Mouse (Mus musculus) monocyte, adult 2 months (primary cell): ENCODE results near the gene Tenm1.

ENCODE experiments used
- DNase-seq, 2 experiments: peaks; one replicate each; pipeline ENCODE4 v3.0.0; 2022; ENCODE audit warnings: low spot score in 2 of 2, low read depth in 1 of 2

Tenm1 gene

DNA sequence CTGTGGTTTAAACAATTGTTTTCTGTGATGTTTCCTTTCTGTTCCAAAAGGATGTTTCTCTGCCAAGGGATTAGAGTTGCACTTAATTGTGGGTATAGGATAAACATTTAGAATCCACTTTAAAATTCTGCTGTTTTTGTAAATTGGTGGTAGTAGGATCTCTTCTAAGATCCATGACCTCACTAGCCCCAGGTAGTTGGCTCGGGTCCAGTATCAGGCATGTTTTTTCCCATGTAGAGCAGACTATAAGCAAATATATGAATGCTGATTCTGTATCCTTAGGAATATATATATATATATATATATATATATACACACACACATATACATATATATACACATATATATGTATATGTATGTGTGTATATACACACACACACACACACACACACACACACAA is 567.2 kb downstream of the Tenm1 start:
- no peak for DNase-seq

- DNase-seq = no peak
Measured at GRCm38 (mm10) chrX:42781566-42781965, 647.4 kb downstream of the Tenm1 start.

GRCm38 (mm10) chrX:42718078-42718785 is 710.7 kb downstream of the Tenm1 start:
- DNase-seq = no peak

- DNase-seq = no peak
Measured at GRCm38 (mm10) chrX:42700291-42700690, 728.6 kb downstream of the Tenm1 start.

- no peak for DNase-seq
Measured at GRCm38 (mm10) chrX:42647131-42647530, 781.8 kb downstream of the Tenm1 start.

DNA sequence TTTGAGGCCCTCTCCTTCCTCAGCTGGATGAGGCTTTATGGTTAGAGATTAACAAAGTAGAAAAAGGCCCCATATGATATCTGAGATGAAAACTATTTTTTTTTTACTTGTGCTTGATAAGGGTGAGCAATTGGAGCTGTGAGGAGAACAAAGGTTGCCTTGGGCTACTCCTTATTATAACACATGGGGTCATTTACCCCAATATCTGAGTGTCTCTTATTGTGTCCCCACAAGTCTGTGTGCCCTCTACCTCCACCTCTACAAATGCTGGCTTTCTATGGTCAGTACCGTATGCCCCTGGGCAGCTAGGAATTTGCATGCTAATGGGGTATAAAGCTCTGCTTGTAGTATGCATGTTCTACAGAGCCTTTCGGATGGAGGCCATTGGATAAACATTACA is 848.4 kb downstream of the Tenm1 start:
- no peak for DNase-seq

DNA sequence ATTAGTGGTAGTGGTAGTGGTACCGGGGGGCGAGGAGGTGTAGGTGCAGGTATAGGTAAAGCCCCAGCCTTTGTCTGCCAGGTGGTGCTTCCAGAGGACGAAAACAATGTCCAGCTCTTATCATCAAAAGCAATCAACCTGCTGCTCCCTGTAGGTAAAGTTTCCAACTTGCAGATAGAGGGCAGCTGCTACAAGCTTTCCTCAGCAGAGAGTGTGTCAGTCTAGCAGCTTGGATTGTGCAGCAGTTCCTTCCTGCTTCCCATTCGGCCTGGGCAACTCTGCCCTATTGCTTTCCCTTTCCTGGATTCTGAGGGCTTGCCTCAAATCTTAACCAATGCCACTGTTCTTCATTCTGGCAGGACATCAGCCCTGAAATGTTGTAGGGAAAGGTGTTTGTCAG is 870.2 kb downstream of the Tenm1 start:
- no peak for DNase-seq

DNA sequence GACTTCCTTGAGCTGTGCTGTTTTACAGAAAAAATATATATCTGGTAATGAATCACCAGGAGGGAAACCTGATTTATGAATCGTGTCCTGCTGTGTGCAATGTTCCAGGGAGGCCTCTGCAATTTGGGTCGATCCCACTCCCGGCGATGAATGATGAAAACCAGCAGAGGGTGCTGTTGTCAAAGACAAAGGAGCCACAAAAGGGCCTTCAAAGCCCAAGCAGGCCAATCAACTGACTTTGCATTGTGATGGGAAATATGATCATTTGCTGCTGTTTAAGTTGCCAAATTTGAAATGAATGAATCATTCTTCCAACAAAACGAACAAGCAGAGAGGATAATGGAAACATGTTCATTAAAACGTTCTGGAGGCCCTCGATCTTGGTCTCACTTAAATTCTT is 871.6 kb downstream of the Tenm1 start:
- no peak for DNase-seq

GRCm38 (mm10) chrX:42548513-42548912 is 880.4 kb downstream of the Tenm1 start:
- no peak for DNase-seq

DNA sequence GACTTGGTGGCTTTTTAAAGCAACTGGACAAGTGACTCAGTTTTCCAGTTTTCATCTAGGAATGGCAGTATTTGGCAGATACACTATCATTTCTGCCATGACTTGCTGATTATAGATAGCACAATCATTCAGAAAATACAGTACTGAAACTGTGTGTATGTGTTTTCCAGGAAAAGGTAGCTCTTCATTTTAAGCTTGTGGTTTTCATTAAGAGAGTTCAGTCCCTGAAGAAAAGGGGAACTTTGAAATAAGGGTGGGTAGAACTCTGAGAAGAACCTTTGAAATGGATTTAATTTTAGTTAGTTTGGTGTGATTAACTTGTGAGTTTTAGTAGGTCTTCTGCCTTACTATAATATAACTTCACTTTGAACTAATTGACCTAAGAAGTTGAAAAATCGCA is 883.9 kb downstream of the Tenm1 start:
- DNase-seq = no peak

DNA sequence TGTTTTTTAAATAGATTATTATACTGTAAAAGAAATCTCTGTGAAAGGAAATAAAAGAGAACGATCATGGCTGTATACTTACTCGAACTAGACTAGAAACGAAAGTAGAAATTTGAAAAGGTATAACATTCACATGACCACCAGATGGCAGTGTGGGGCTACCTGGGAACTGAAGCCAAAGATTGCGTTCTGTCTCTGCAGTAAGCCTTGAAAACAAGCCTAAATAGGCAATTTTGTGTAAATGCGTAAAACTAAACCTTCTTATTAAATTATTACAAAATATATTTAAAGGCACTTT is 888.2 kb downstream of the Tenm1 start:
- DNase-seq = peak in 1 of 2 experiments; percentile 4

GRCm38 (mm10) chrX:42540030-42540755 is 888.7 kb downstream of the Tenm1 start:
- DNase-seq = no peak

GRCm38 (mm10) chrX:42530703-42531102 is 898.2 kb downstream of the Tenm1 start:
- no peak for DNase-seq

GRCm38 (mm10) chrX:42522868-42523267 is 906.1 kb downstream of the Tenm1 start:
- no peak for DNase-seq

DNA sequence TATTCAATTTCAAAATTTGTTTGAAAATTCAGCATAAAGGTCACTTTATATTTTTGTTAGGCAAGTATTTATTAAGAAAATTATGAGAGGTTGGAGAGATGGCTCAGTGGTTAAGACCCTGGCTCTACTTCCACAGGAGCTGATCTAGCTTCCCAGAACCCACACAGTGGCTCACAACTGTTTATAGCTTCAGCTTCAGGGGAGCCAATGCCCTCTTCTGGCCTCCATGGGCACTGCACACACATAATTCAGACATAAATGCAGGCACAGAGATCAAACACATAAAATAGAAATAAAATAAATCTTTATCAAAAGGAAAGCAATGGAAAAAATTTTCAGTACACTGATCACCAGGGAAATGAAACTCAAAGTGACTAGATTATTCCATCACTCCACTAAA is 916.4 kb downstream of the Tenm1 start:
- no peak for DNase-seq

- DNase-seq = no peak
Measured at GRCm38 (mm10) chrX:42511105-42511504, 917.8 kb downstream of the Tenm1 start.

GRCm38 (mm10) chrX:42502291-42503043 is 926.5 kb downstream of the Tenm1 start, which contains the start of gene Sh2d1a:
TSS of gene Sh2d1a (plus strand) at chrX:42502453.
- no peak for DNase-seq

DNA sequence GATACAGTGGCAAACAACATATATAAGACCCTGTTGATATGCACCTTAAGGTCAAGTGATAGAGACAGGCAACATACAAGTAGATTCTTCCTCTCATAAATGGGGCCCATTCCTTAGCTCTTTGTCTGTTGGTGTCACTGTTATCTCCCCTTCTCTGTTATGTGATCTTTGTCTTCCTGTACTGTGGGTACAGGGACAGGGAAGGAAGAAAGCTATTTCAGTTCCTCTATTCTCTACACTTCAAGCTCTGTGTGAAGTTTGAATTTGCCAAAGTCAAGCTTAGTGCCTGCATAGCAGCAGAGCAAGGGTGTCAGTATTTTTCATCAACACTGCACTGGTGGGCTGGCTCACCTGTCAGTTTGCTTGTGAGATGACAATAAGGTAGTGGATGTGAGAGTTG is 928.4 kb downstream of the Tenm1 start:
- DNase-seq = no peak

DNA sequence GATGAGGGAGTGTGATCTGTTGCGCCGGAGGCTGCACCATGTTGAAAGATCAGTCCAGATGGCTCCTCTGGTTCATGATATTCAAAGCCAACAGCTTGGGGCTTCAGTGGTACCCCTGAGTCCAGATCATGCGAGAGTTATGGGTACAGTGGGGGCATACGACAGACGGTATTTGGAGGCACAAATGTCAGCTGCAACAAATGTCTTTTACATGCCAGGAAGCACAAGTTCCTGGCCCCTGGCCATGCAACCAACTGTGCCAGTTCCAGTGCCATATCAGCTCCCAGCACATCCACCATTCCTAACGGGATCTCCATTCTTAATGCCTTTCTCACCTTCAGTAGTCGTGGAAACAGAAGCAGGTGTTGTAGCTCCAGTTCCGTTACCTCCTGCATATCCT is 938.6 kb downstream of the Tenm1 start:
- DNase-seq = no peak

DNA sequence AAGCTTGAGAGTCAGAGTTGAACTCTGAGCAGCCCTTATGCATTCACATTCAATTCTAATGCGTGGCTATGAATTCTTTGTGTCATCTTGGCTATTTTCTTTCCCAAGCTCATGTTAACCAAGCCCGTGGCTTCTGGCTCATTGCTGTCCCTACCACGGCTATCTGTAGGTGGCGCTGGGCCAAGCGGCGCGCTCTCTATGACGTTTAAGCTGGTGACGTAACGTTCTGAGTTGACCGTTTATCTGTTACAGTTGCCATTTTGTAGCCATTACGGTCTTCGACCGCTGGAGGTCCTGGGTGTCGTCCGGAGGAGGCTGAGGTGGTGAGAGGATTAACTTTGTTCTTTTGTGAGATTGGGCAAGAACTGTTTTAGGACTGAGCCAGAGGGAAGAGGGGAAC is 939.5 kb downstream of the Tenm1 start, which contains the start of gene Tex13c2:
Gene Tex13c2 (plus strand): TSS at position 246 of the 400 bp plus-strand sequence.
- no peak for DNase-seq
